Mouse (Mus musculus) heart, embryonic 16.5 days (tissue): Measurements from ENCODE around the gene Map3k5. TPM values are rescaled to one million over a fixed set of nuclear protein-coding genes. Genes with fewer than 3 reads are reported as not detected.
"Not testable (repeated sequence)": the region's sequence is repeated elsewhere in the genome, so short reads cannot be mapped to it uniquely, and the experiment has no call there.

Experiments
- ATAC-seq: fragments of 200-750 bp; cut with Nextera tagmentation; replicated peaks from 2 replicates; pipeline ENCODE4 v1.8.0; 2017; ENCODE audit warnings: moderate number of reproducible peaks; ENCODE audit not compliant: insufficient read depth, low FRiP score; ENCODE audit errors: extremely low read depth
- H3K27ac ChIP-seq: fragments of 300-500 bp; sonication (generic); 2 replicates; pipeline ENCODE4 v1.5.1; 2014; ENCODE audit warnings: mild to moderate bottlenecking, low read length, control low read depth, moderate library complexity
- H3K27me3 ChIP-seq: fragments of 300-500 bp; sonication (generic); 2 replicates; pipeline ENCODE4 v1.6.1; 2014; ENCODE audit warnings: low read length, mixed read lengths; ENCODE audit not compliant: control insufficient read depth, insufficient read depth
- H3K36me3 ChIP-seq: fragments of 300-500 bp; sonication (generic); 2 replicates; pipeline ENCODE4 v1.6.1; 2014; ENCODE audit not compliant: control insufficient read depth, insufficient read depth
- H3K4me1 ChIP-seq: fragments of 300-500 bp; sonication (generic); 2 replicates; pipeline ENCODE4 v1.6.1; 2014; ENCODE audit warnings: low read length, mixed read lengths; ENCODE audit not compliant: control insufficient read depth, insufficient read depth
- H3K4me2 ChIP-seq: fragments of 300-500 bp; sonication (generic); 2 replicates; pipeline ENCODE4 v1.6.1; 2014; ENCODE audit warnings: low read depth, mild to moderate bottlenecking, control low read depth, low read length
- H3K4me3 ChIP-seq: fragments of 300-500 bp; sonication (generic); 2 replicates; pipeline ENCODE4 v1.5.1; 2014; ENCODE audit warnings: mild to moderate bottlenecking, control low read depth, low read length
- H3K9ac ChIP-seq: fragments of 300-500 bp; sonication (generic); 2 replicates; pipeline ENCODE4 v1.6.1; 2014; ENCODE audit warnings: low read length, control low read depth
- H3K9me3 ChIP-seq: fragments of 300-500 bp; sonication (generic); replicated peaks from 2 replicates; pipeline ENCODE4 v1.6.1; 2016; ENCODE audit warnings: low read length; ENCODE audit not compliant: control insufficient read depth
- WGBS: fragments of 180-500 bp; shearing (Covaris S2); extraction: QIAGEN DNeasy Blood & Tissue Kit; methylation state at CpG from one replicate; pipeline ENCODE4 v1.1.7; 2014; 5-methylcytosine and 5-hydroxymethylcytosine counted together
- polyA plus RNA-seq: library from polyadenylated mRNA; unstranded; fragments of >200 nt; fragmentation: Nextera tagmentation; extraction: Ambion mirVana; gene quantifications from 2 replicates; pipeline ENCODE4 v1.2.1, GENCODE M21; 2015

Gene Map3k5
- polyA plus RNA-seq, 1 experiment from 2014 or later, result 2.8 TPM

DNA sequence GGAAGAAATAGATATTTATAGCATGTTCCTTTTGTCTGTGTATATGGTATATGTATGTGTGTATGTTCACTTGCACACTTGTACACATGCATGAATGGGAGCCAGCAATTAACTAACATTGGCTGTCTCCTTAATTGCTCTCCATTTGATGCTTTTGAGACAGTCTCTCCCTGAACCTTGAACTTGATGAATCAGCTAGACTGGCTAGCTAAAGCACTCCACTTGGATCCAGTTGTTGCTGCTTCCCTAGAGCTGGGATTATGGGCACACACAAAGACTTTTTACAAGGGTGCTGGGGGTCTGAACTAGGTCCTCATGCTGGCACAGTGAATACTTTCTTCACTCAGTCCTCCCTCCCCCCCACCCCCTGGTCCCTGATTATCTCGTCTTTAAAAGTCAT lies 28.9 kb downstream of the Map3k5 start:
- Histone ChIP-seq H3K4me2 (no peak overlapping the region), H3K27ac (no peak overlapping the region), H3K27me3 (no peaks in the 10 kb centered on the region), H3K9me3 (no peaks in the 10 kb centered on the region), H3K4me1 (peaks cover 13% of the 10 kb centered on the region), H3K9ac (no peak overlapping the region), H3K36me3 (no peaks in the 10 kb centered on the region), H3K4me3 (no peak overlapping the region)
- ATAC-seq, result no peak
- 60% methylated on average over 1 of the region's 1 CpGs for WGBS

DNA sequence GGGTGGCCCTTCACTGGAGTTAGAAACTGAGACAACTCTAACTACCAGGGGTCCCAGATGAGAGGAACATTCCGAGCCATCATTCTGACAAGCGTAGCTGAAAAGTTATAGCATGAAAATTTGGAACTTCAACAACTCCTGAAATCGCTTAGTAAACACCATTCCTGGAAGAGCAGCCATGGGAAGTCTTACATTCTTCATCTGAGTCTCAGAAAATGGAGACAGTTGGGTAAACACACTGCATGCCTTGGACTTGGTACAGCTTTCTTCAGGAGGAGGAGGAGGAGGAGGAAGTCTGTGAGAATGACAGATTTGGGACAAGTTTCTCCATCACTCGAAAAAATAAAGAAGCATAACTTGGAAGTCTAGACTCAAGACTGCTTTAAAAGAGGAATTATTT lies 29.8 kb downstream of the Map3k5 start:
- Histone ChIP-seq H3K27me3 (no peaks in the 10 kb centered on the region), H3K27ac (no peak overlapping the region), H3K4me1 (peaks cover 13% of the 10 kb centered on the region), H3K36me3 (no peaks in the 10 kb centered on the region), H3K9ac (no peak overlapping the region), H3K4me3 (no peak overlapping the region), H3K4me2 (no peak overlapping the region), H3K9me3 (no peaks in the 10 kb centered on the region)
- WGBS, result 84% methylated on average over 4 of the region's 4 CpGs
- ATAC-seq, result no peak

DNA sequence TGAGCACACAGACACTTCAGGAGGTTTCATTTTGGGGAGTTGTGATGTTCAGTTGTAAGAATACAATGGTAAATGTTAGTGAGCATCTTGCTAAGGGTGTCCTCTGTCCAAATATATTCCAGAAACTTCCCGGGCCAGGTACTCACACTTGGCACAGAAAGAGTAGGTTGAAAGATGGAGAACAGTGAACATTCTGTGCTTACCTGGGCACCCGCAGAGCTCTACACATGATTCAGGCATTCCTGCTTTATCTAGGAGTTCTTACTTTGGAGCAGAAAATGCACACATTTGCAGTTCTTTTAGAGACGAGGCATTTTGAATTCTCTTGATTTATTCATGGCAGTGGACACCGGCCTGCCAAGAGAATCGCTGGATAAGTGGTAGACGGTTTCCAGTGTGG lies 32.3 kb downstream of the Map3k5 start:
- ATAC-seq, result no peak
- Histone ChIP-seq H3K4me2 (no peak overlapping the region), H3K9ac (no peak overlapping the region), H3K4me3 (no peak overlapping the region), H3K27me3 (no peaks in the 10 kb centered on the region), H3K36me3 (no peaks in the 10 kb centered on the region), H3K9me3 (no peaks in the 10 kb centered on the region), H3K4me1 (peaks cover 13% of the 10 kb centered on the region), H3K27ac (no peak overlapping the region)
- whole genome bisulfite sequencing, result 64% methylated on average over 6 of the region's 6 CpGs

DNA sequence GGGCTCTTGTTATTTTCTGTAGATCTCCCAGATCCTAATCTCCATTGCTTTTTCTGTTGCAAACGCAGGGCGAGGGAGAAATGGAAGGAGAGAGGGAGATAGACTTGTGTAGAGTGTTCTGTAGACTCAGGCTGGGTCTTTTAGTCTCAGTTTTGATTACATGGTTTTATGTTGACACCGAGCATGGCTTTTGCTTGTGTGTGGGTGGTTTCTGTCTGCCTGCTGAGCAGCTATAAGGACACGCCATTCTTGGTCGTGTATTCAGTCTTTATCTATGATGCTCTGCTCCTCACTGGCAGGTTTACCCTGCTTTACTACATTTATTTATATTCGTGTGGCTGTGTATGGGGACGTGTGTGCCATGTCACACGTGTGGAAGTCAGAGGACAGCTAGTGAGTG lies 34.2 kb downstream of the Map3k5 start:
- WGBS, result 70% methylated on average over 8 of the region's 8 CpGs
- Histone ChIP-seq H3K4me2 (no peak overlapping the region), H3K9me3 (no peaks in the 10 kb centered on the region), H3K27me3 (no peaks in the 10 kb centered on the region), H3K9ac (no peak overlapping the region), H3K27ac (no peak overlapping the region), H3K4me1 (peaks cover 11% of the 10 kb centered on the region), H3K36me3 (no peaks in the 10 kb centered on the region), H3K4me3 (no peak overlapping the region)
- no peak for ATAC-seq

DNA sequence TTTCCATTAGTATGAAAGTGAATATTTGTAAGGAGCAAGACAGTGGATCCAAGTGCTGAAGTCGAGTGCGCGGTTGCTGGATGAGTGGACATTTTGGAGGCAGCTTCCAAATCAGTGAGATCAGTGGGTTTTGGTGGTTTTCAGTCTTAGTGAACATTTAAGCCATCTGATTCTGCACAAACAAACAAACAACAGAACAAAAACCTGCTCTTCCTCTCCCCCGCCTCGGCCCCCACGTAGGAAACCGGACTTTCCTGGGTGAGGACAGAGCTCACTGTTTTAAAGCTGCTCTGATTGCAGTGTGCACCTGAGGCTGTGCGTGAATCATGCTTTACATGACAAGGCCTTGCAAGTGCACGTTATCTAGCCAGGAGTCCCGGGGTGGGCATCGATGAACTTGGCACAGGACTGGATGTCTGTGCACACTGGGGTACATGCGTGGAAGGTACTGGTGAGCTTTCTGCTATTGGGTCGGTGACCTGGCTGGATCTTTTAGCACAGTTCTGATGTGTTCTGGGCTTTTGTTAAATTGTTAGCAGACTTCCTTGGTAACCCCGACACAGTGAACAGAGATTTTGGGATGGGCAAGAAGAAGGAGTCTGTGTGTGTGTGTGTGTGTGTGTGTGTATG lies 35.7 kb downstream of the Map3k5 start:
- H3K9me3 ChIP-seq, result no peaks in the 10 kb centered on the region
- H3K36me3 ChIP-seq, result no peaks in the 10 kb centered on the region
- no peak overlapping the region for H3K9ac ChIP-seq
- H3K4me3 ChIP-seq, result no peak overlapping the region
- H3K4me1 ChIP-seq, result peaks cover 15% of the 10 kb centered on the region
- no peak for ATAC-seq
- WGBS, result 86% methylated on average over 14 of the region's 14 CpGs
- H3K27me3 ChIP-seq, result no peaks in the 10 kb centered on the region
- no peak overlapping the region for H3K4me2 ChIP-seq
- no peak overlapping the region for H3K27ac ChIP-seq

DNA sequence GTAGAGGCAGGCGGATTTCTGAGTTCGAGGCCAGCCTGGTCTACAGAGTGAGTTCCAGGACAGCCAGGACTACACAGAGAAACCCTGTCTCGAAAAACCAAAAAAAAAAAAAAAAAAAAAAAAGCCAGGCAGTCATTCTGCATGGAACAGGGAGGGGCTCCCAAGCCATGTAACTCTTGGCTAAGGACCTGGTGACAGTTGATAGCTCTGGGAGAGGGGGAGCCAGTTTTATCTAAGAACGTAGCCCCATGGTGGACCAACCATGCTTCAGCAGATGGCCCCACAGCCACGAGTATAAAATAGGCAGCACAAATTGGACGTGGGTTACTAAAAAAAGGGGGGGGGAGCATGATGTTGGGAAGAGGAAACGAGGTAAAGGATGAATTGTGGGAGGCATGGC lies 37.2 kb downstream of the Map3k5 start:
- H3K4me1 ChIP-seq, ATAC-seq, H3K4me3 ChIP-seq, H3K9ac ChIP-seq, H3K9me3 ChIP-seq, H3K36me3 ChIP-seq, H3K27me3 ChIP-seq, H3K4me2 ChIP-seq, H3K27ac ChIP-seq: not testable (repeated sequence)
- 69% methylated on average over 6 of the region's 7 CpGs for WGBS

DNA sequence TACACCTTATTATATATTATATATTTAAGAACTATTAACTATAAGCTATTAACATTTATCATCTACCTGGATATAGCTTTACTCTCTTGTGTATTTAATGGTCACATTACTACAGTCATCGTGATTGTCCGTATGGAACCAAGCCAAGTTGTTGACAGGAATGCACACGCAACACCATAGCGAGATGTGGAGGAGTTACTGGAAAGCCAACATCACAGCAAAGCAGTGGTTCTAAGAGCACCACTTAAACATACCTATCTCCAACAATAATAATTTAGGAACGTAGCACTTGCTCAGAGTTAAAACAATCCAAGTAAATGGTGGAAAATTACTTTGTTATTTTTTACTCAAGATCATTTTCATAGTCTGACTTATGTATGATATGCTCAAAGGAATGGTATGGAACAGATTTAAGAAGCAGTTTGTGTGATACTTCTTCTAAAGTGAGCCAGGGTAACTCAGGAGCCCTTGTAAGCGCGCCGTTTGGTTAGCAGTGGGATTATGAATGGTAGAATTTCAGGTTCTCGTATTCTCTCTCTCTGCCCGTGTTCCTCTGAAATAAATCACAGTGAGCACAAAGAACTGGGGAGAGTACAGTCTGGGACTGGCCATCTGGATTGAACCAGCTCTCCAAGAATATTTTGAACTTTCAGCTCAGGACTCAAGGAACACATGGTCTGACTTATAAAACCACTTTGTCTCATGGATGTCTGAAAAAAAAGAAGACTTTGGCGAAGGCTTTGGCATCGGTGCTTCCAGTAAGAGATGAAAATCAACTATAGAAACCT lies 39.2 kb downstream of the Map3k5 start:
- Histone ChIP-seq H3K27me3 (no peaks in the 10 kb centered on the region), H3K36me3 (no peaks in the 10 kb centered on the region), H3K9ac (no peak overlapping the region), H3K27ac (no peak overlapping the region), H3K4me2 (no peak overlapping the region), H3K9me3 (no peaks in the 10 kb centered on the region), H3K4me3 (no peak overlapping the region), H3K4me1 (peaks cover 13% of the 10 kb centered on the region)
- 63% methylated on average over 12 of the region's 12 CpGs for WGBS
- peak; percentile 23; the same call in 1 of the 2 replicates for ATAC-seq

DNA sequence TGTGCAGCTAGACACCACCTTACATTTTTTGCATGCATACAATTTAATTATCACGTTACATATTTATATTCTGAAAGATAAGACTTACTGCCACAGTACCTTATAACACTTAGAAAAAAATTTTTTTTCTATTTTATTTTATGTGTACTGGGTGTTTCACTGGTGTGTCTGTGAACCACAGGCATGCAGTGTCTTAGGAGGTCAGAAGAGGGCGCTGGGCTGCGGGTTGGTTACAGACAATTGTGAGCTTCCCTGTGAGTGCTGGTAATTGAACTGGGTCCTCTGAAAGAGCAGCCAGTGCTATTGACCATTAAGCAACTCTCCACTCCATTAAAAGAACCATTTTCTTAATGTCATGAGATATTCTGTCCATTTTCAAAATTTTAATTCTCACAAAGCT lies 43.3 kb downstream of the Map3k5 start:
- no peak overlapping the region for H3K4me3 ChIP-seq
- no peak overlapping the region for H3K9ac ChIP-seq
- H3K9me3 ChIP-seq, result no peaks in the 10 kb centered on the region
- H3K27me3 ChIP-seq, result no peaks in the 10 kb centered on the region
- no peak for ATAC-seq
- no peak overlapping the region for H3K4me2 ChIP-seq
- WGBS, result 72% methylated on average over 3 of the region's 3 CpGs
- peaks cover 17% of the 10 kb centered on the region for H3K4me1 ChIP-seq
- H3K27ac ChIP-seq, result no peak overlapping the region
- H3K36me3 ChIP-seq, result no peaks in the 10 kb centered on the region

DNA sequence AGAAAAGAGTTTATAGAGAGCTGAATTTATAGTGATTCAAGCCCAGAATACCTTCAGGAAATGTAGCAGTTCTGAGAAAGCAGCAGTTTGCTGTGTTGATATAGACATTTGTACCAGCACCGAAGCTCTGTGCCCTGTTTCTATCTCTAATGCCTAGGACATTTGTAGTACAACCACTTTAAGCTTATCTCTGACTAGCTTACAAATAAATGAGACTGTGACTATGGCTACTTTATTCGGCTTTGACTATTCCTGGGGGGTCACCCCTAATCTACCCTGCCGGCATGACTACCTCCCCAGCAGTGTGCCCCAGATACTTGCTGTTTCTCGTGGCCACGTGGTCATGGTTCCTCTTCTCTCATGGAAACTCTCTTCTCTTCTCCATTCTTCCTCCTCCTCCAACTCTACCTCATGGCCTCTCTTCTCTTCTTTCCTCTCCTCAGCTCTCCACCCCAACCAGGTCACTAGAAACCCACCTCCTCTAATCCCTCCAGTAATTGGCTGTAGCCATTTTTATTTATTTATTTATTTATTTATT lies 44.5 kb downstream of the Map3k5 start:
- Histone ChIP-seq H3K4me1 (peaks cover 15% of the 10 kb centered on the region), H3K4me2 (peak overlapping the region; percentile 47; the same call in 1 of the 2 replicates), H3K9ac (no peak overlapping the region), H3K36me3 (no peaks in the 10 kb centered on the region), H3K4me3 (no peak overlapping the region), H3K27me3 (no peaks in the 10 kb centered on the region), H3K9me3 (no peaks in the 10 kb centered on the region), H3K27ac (peak overlapping the region; percentile 59)
- no peak; the same call in 1 of the 2 replicates for ATAC-seq
- WGBS, result 42% methylated on average over 5 of the region's 5 CpGs
